Mouse (Mus musculus): ENCODE measurements around the gene Gm20518.

DNA sequence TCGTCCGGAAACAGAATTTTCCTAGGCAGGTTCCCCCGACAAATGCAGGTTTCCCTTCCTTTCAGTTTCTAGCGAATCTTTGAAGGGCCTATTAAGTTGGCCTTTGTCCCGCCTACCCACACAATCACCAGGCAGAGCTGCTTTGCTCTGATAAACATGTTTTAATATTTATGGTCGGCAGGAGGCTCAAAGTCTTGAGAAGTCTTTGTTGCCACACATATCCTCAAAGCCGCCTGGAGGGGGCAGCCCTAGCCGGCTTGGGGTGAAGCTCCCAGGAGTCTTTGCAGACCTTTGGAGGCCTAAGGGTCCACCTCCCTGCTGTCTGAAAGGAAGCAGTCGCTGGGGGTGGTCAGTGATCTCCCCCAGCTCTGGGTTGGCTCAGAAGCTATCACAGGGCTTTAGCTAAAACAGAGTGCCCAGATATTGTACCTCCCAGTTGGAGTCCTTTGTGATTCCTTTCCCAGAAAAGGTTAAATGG lies 37.2 kb upstream of the Gm20518 start:
- TF ChIP-seq CTCF (IDR thresholded peaks at IDR 0.05; ENCODE audit: extremely low read depth, insufficient read length, insufficient replicate concordance, low read depth, low read length) (peak; percentile 77), POLR2A (IDR thresholded peaks at IDR 0.05; ENCODE audit: low read depth, low read length) (no peak; the same call in 1 of the 2 replicates)
